In the genomic region with DNA sequence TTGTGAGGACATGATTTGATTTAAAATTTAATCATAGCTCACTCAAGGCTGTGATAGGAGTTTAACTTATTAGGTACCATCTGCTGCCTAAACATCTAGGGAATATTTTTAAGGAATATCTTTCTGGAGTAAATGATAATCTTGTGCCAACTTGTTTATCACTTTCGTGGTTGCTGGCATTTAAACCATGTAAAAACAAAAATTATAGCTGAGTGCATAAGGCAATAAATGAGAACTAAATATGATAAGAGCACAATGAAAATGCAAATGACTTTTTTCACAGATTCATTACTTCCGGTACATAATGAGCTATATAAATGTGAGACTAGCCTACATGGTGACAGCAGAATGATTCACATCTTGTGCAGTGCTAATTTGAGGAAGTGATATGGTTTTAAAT, we compare ENCODE assay signal across 24 mouse cellular contexts.
DNase-seq lines count a peak whose midpoint lies in the region; ATAC-seq and TF ChIP-seq lines count a peak whose summit lies in the region.
"Had no signal": no experiment of that assay in that cellular context is flagged by ENCODE, and none has a peak within 500 bp of the region (broad histone marks: within the 10 kb centered on the region; RNA-seq: fewer than 3 reads in every experiment).

No protein-coding gene starts in this region.

- TF ChIP-seq POLR2A in brain, embryonic 14.5 days (IDR thresholded peaks at IDR 0.05; ENCODE audit: borderline replicate concordance, extremely low read depth, insufficient read depth, insufficient read length, poor library complexity, severe bottlenecking), result no peak

- 45% methylated on average over 2 of the region's 2 CpGs for WGBS in forebrain, embryonic 15.5 days
- 84% methylated on average over 2 of the region's 2 CpGs for WGBS in forebrain, embryonic 11.5 days

- H3K9ac ChIP-seq in forebrain, embryonic 15.5 days (replicated peaks), result no peak overlapping the region
- H3K9ac ChIP-seq in forebrain, embryonic 11.5 days (ENCODE audit: low read length), result no peak overlapping the region
- H3K9ac ChIP-seq: embryonic facial prominence, embryonic 12.5 days; embryonic facial prominence, embryonic 15.5 days; hindbrain, embryonic 13.5 days; intestine, embryonic 15.5 days had no signal

- no peak for TF ChIP-seq CTCF in brain, embryonic 14.5 days (IDR thresholded peaks at IDR 0.05; ENCODE audit: borderline replicate concordance, extremely low read depth, insufficient read depth, insufficient read length)

- no peak for DNase-seq in forebrain, embryonic 11.5 days (ENCODE audit: low spot score)
- DNase-seq in brain, adult 2 months (ENCODE audit: low read depth, low spot score), result peak; percentile 7
- peak; percentile 67 for DNase-seq in brain, embryonic 14.5 days (ENCODE audit: low read depth)
- peak; percentile 8 for DNase-seq in telencephalon, adult 2 months (ENCODE audit: low read depth, low spot score)
- no peak for DNase-seq in left cerebral cortex, postnatal 4 days
- DNase-seq: adrenal gland, adult 2 months; adrenal gland, postnatal 14 days; cerebellum, adult 18-20 months; cerebellum, adult 9-10 months; cerebellum, postnatal 14 days; gastrocnemius, postnatal 10 days; gastrocnemius, postnatal 36 days; heart, adult 2 months; heart, postnatal 36 days; kidney, adult 11 months had no signal

- intact Hi-C loops in left cerebral cortex, postnatal 4 days (cut with DNase I), result no loop called here

- H3K27me3 ChIP-seq in forebrain, embryonic 15.5 days, result no peaks in the 10 kb centered on the region
- H3K27me3 ChIP-seq in forebrain, embryonic 11.5 days (ENCODE audit: control insufficient read depth, insufficient read depth, low read length), result no peaks in the 10 kb centered on the region
- H3K27me3 ChIP-seq: embryonic facial prominence, embryonic 12.5 days; embryonic facial prominence, embryonic 15.5 days; hindbrain, embryonic 13.5 days; intestine, embryonic 15.5 days had no signal

- no peaks in the 10 kb centered on the region for H3K4me1 ChIP-seq in forebrain, embryonic 15.5 days
- no peaks in the 10 kb centered on the region for H3K4me1 ChIP-seq in forebrain, embryonic 11.5 days (replicated peaks; ENCODE audit: control insufficient read depth, insufficient read depth, low read length)
- H3K4me1 ChIP-seq: embryonic facial prominence, embryonic 12.5 days; embryonic facial prominence, embryonic 15.5 days; hindbrain, embryonic 10.5 days; hindbrain, embryonic 13.5 days; intestine, embryonic 15.5 days had no signal

- H3K4me3 ChIP-seq in forebrain, embryonic 15.5 days, result no peak overlapping the region
- H3K4me3 ChIP-seq in forebrain, embryonic 11.5 days (ENCODE audit: low read depth, low read length), result no peak overlapping the region
- H3K4me3 ChIP-seq: embryonic facial prominence, embryonic 12.5 days; embryonic facial prominence, embryonic 15.5 days; heart, adult 2 months; hindbrain, embryonic 10.5 days; hindbrain, embryonic 13.5 days; intestine, embryonic 15.5 days had no signal

- no peak overlapping the region for H3K27ac ChIP-seq in forebrain, embryonic 15.5 days (replicated peaks)
- no peak overlapping the region for H3K27ac ChIP-seq in forebrain, embryonic 11.5 days (ENCODE audit: low read depth, low read length)
- H3K27ac ChIP-seq: embryonic facial prominence, embryonic 12.5 days; embryonic facial prominence, embryonic 15.5 days; heart, adult 2 months; hindbrain, embryonic 10.5 days; hindbrain, embryonic 13.5 days; intestine, embryonic 15.5 days had no signal

- H3K4me2 ChIP-seq in forebrain, embryonic 15.5 days (replicated peaks), result no peak overlapping the region
- no peak overlapping the region for H3K4me2 ChIP-seq in forebrain, embryonic 11.5 days (ENCODE audit: low read depth, low read length, severe bottlenecking)
- H3K4me2 ChIP-seq: embryonic facial prominence, embryonic 12.5 days; embryonic facial prominence, embryonic 15.5 days; heart, embryonic 11.5 days; hindbrain, embryonic 13.5 days; intestine, embryonic 15.5 days had no signal

- ATAC-seq in forebrain, embryonic 15.5 days (replicated peaks), result peak; percentile 58; the same call in 1 of the 2 replicates
- no peak for ATAC-seq in forebrain, embryonic 11.5 days (replicated peaks; ENCODE audit: low FRiP score)
- ATAC-seq: CD4-positive, CD25-positive, alpha-beta regulatory T cell, adult 4 months; hindbrain, embryonic 16.5 days; intestine, embryonic 15.5 days had no signal

- no peaks in the 10 kb centered on the region for H3K9me3 ChIP-seq in forebrain, embryonic 15.5 days
- H3K9me3 ChIP-seq in forebrain, embryonic 11.5 days (ENCODE audit: control insufficient read depth, low read length), result no peaks in the 10 kb centered on the region
- H3K9me3 ChIP-seq: embryonic facial prominence, embryonic 12.5 days; embryonic facial prominence, embryonic 15.5 days; hindbrain, embryonic 10.5 days; hindbrain, embryonic 13.5 days; intestine, embryonic 15.5 days had no signal

- no peaks in the 10 kb centered on the region for H3K36me3 ChIP-seq in forebrain, embryonic 15.5 days
- no peaks in the 10 kb centered on the region for H3K36me3 ChIP-seq in forebrain, embryonic 11.5 days (ENCODE audit: control insufficient read depth, insufficient read depth, low read length)
- H3K36me3 ChIP-seq: embryonic facial prominence, embryonic 12.5 days; embryonic facial prominence, embryonic 15.5 days; hindbrain, embryonic 10.5 days; hindbrain, embryonic 13.5 days; intestine, embryonic 15.5 days had no signal

Comparison
In these comparisons a context has a peak if more than half of its experiments do, and no peak if none do; other contexts are left out.
1. DNase-seq: peak in brain, adult 2 months (single experiment), brain, embryonic 14.5 days (single experiment) and telencephalon, adult 2 months (single experiment); none in forebrain, embryonic 11.5 days (single experiment) and left cerebral cortex, postnatal 4 days (single experiment).